Mouse (Mus musculus) heart, adult 2 months (tissue): ENCODE results near the gene Hif3a.

Source experiments
- CTCF ChIP-seq: fragments of 200-600 bp; IDR thresholded peaks from 2 replicates; pipeline ENCODE4 v1.8.1; 2022; ENCODE audit warnings: antibody characterized with exemption, mild to moderate bottlenecking, moderate library complexity
- EP300 ChIP-seq: fragments of 200-500 bp; IDR thresholded peaks from 2 replicates; pipeline ENCODE4 v1.6.1; 2011; ENCODE audit warnings: low read depth, low read length, control low read depth; ENCODE audit not compliant: insufficient read depth
- POLR2A ChIP-seq: fragments of 200-500 bp; IDR thresholded peaks from 2 replicates; pipeline ENCODE4 v1.6.1; 2011; ENCODE audit warnings: mild to moderate bottlenecking, low read depth, low read length, control low read depth; ENCODE audit not compliant: insufficient read depth

GRCm38 (mm10) chr7:17024814-17025504 is 37.3 kb downstream of the Hif3a start:
- TF ChIP-seq CTCF (no peak), EP300 (no peak), POLR2A (no peak)
